Mouse (Mus musculus) activated CD4-positive, CD25-positive, alpha-beta regulatory T cell, adult 4 months (primary cell): ENCODE results near the gene Spock1. TPM values are rescaled to one million over a fixed set of nuclear protein-coding genes. Genes with fewer than 3 reads are reported as not detected.

Experiments used
- ATAC-seq: one replicate; pipeline ENCODE4 v1.8.0; 2017
- polyA plus RNA-seq, 2 experiments: library from polyadenylated mRNA; unstranded; fragments of 100-300 nt; shearing (Covaris generic); gene quantifications; one replicate each; pipeline ENCODE4 v1.2.1; 2017

Spock1 gene
- polyA plus RNA-seq, 2 experiments from 2014 or later, result 0.13 TPM; not detected in 1

GRCm38 (mm10) chr13:57796951-57797692 lies 111.0 kb downstream of the Spock1 start:
- ATAC-seq, result no peak

DNA sequence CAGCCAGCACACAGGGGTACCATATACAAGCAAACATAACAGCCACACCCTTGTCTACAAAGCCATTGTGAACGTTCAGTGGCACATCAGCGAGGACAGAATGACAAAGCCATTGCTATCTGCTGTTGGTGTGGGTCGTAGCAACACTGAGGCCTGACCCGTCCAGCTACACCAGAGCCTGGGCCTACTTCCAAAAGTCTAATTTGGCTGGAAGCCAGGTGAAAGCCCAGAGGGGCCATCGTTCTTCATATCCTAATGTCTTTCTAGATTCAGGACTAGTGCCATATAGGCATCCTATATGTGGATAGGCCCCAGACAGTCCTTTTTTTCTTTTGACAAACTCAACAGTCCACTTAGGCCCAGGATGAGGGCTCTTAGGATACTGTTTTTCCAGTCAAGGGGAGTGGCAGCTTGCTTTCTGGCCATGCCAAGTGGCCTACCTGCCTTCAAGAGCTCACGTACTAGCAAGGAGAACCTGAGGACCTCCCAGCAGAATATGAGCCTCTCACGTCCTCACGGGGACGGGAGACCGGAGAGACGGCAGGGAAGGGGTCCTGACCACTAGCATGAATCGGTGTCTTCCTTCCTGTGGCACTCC lies 114.4 kb downstream of the Spock1 start:
- ATAC-seq, result no peak

DNA sequence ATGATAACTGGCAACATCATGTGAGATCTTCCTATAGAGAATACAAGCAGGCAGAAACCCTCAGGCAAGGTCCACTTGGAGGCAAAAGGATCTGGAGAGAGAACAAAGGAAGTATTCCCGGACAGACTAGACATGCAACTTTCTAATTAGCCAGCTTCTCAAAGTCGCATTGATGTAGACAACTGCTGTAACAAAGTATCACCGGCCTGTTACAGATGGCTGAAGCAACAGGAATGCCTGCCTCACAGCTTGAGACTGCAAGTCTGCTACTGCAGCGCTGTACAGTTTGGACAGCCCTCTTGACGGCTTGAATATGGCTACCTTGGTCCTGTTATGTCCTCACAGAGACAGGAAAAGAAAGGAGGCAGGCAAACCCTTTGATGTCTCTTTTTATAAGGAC lies 118.3 kb downstream of the Spock1 start:
- no peak for ATAC-seq

GRCm38 (mm10) chr13:57788299-57788698 lies 119.8 kb downstream of the Spock1 start:
- ATAC-seq, result no peak

DNA sequence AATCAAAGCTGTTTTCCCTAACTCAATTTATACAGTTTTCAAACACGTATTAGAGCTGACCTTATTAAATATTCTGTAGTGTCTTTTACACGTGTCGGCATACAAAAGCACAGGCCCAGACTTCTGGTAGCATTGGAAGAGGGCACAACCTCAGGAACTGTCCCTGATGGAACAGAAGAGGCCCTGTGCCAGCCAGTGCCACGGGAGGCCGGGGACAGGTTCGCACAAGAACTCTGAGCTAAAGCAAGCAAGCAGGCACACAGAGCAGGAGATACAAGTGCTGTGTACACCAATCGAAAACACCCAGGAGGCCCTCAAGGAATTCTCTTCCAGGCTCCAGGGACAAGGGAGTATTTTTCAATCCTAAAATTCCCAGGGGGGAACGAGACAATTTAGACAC lies 121.9 kb downstream of the Spock1 start:
- no peak for ATAC-seq

GRCm38 (mm10) chr13:57782975-57783374 lies 125.2 kb downstream of the Spock1 start:
- ATAC-seq, result no peak

GRCm38 (mm10) chr13:57782107-57782561 lies 126.0 kb downstream of the Spock1 start:
- ATAC-seq, result no peak

- no peak for ATAC-seq
Measured at GRCm38 (mm10) chr13:57779146-57779545, 129.0 kb downstream of the Spock1 start.

- no peak for ATAC-seq
Measured at GRCm38 (mm10) chr13:57778524-57778923, 129.6 kb downstream of the Spock1 start.

- ATAC-seq, result no peak
Measured at GRCm38 (mm10) chr13:57771998-57772397, 136.1 kb downstream of the Spock1 start.

DNA sequence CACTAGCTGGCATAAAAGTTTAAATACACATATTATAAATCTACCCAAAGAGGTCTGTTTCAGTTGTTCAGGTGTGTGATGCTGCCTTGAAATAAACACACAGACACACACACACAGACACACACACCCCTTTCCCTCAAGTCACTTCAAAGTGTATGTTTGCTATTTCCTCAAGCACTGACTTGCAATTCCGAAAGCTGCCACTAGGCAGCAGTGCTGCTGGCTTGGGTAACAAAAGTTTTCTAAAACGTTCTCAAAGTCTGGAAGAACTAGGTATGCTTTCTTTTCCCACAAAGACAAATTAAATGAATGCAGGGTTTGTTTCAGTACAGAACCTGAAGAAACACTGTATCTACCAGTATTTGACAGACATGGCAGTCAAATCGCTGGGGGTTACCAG lies 141.4 kb downstream of the Spock1 start:
- no peak for ATAC-seq

DNA sequence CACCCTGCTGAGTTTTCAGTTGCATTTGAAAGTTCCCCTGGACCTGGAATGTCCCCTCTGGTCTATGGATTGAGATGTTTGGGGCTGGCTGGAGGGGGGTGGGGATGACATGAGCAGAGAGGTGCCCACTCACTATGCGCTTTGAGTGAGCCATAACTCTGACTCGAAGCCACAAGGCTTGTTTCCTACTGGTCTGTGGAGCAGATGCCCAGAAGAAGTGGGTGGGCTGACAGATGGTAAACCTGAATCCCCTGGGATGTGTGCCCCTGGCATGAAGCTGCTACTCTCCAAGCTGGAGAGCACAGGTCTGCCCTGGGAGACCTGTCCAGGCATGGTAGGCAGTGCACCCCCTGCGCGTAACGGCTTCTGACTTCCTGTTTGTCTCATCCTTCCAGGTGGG lies 147.0 kb downstream of the Spock1 start:
- ATAC-seq, result no peak

DNA sequence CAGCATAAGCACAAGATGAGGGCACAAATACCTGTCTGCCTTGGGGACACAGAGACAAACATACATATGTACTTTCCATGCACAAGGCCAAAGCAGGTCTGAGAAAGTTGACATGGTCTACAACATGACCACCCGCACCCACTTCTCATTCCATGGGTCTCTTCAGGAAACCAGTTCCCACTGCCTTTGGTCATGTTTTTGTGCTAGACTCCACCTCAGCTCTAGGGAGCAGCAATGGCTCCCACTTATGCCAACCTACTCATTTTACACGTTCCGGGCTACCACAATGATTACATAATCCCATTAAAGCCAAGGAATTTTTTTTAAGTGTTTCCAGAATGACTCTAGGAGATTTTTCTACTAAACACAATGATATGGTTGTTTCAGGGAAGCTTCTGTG lies 147.5 kb downstream of the Spock1 start:
- no peak for ATAC-seq

GRCm38 (mm10) chr13:57756316-57756715 lies 151.8 kb downstream of the Spock1 start:
- ATAC-seq, result no peak

GRCm38 (mm10) chr13:57750831-57751230 lies 157.3 kb downstream of the Spock1 start:
- no peak for ATAC-seq

GRCm38 (mm10) chr13:57744667-57745066 lies 163.5 kb downstream of the Spock1 start:
- no peak for ATAC-seq

- ATAC-seq, result no peak
Measured at GRCm38 (mm10) chr13:57741186-57741585, 166.9 kb downstream of the Spock1 start.

- ATAC-seq, result no peak
Measured at GRCm38 (mm10) chr13:57740473-57740872, 167.7 kb downstream of the Spock1 start.

GRCm38 (mm10) chr13:57736060-57736459 lies 172.1 kb downstream of the Spock1 start:
- no peak for ATAC-seq

DNA sequence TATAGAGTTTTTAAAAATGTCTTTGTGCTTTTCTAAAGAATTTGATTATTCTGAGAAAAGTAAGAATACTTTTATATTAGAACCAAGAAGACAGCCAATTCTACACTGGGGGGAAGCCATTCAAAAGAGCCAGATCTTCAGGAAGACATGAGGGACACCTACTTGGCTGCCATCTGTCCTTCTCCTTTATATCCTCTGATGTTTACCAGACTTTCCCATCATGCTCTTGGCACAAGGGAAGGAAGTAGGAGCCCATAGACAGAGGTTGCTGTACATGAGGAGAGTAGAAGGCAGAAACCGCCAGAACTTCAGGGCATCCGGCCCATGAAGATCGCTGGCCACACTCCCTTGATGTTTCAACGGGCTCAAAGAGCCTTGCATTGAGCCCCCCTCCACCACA lies 173.6 kb downstream of the Spock1 start:
- no peak for ATAC-seq

GRCm38 (mm10) chr13:57733521-57733920 lies 174.6 kb downstream of the Spock1 start:
- no peak for ATAC-seq

- no peak for ATAC-seq
Measured at GRCm38 (mm10) chr13:57732251-57732650, 175.9 kb downstream of the Spock1 start.

DNA sequence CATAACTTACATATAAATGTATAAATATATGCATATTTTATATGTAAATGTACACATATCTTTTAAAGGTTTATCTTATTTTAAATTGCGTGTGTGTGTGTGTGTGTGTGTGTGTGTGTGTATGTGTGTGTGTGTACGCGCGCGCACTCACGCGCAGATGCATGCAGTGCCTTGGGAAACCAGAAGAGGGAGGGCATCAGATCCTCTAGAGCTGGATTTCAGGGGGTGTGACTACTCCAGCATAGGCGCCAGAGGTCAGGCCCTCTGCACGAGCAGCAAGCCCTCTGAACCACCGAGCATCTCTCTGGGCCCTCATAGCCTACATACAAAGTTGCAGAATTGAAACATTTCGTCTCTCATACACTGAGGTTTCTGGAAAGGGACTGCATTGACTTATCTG lies 180.4 kb downstream of the Spock1 start:
- ATAC-seq, result no peak

DNA sequence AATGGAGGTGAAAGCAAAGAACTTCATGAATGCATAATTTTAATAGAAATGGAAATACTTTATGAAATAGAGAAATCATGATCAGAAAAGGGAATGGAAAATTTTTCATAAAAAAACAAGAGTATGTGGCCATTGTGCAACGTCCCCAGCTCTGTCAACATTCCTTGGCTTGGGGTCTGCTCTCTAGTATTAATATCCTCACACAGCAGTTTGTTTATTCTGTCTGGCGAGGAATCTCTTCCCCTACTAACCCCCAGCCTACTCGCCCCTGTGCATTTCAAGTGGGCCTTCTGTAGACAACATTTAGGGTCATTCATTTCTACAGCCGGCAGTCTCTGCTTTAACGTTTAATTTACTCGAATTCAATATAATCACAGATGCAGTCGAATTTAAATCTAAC lies 181.5 kb downstream of the Spock1 start:
- no peak for ATAC-seq
